Mouse (Mus musculus) hindbrain, embryonic 14.5 days (tissue): ENCODE measurements around the gene Gm10096. TPM values are rescaled to one million over a fixed set of nuclear protein-coding genes. Genes with fewer than 3 reads are reported as not detected.
"Not testable (repeated sequence)": the region's sequence is repeated elsewhere in the genome, so short reads cannot be mapped to it uniquely, and the experiment has no call there.

Experiments
- ATAC-seq: fragments of 200-750 bp; cut with Nextera tagmentation; 2 replicates; pipeline ENCODE4 v1.8.0; 2017; ENCODE audit warnings: moderate number of reproducible peaks, mild to moderate bottlenecking, moderate TSS enrichment, moderate library complexity; ENCODE audit not compliant: low FRiP score
- DNase-seq: peaks from one replicate; pipeline ENCODE4 v3.0.0-alpha.2; 2015; ENCODE audit warnings: low spot score
- H3K27ac ChIP-seq: fragments of 300-500 bp; sonication (generic); 2 replicates; pipeline ENCODE4 v1.5.1; 2014; ENCODE audit warnings: mild to moderate bottlenecking, moderate library complexity
- H3K27me3 ChIP-seq: fragments of 300-500 bp; sonication (generic); 2 replicates; pipeline ENCODE4 v1.6.1; 2014; ENCODE audit warnings: mild to moderate bottlenecking, low read length, mixed read lengths; ENCODE audit not compliant: control insufficient read depth, insufficient read depth
- H3K36me3 ChIP-seq: fragments of 300-500 bp; sonication (generic); replicated peaks from 2 replicates; pipeline ENCODE4 v1.6.1; 2014; ENCODE audit not compliant: control insufficient read depth, insufficient read depth
- H3K4me1 ChIP-seq: fragments of 300-500 bp; sonication (generic); replicated peaks from 2 replicates; pipeline ENCODE4 v1.6.1; 2014; ENCODE audit warnings: antibody characterized with exemption, low read length, mixed read lengths; ENCODE audit not compliant: control insufficient read depth, insufficient read depth
- H3K4me2 ChIP-seq: fragments of 300-500 bp; sonication (generic); replicated peaks from 2 replicates; pipeline ENCODE4 v1.6.1; 2014; ENCODE audit warnings: mild to moderate bottlenecking, moderate library complexity
- H3K4me3 ChIP-seq: fragments of 300-500 bp; sonication (generic); replicated peaks from 2 replicates; pipeline ENCODE4 v1.5.1; 2014; ENCODE audit warnings: mild to moderate bottlenecking, low read length
- H3K9ac ChIP-seq: fragments of 300-500 bp; sonication (generic); 2 replicates; pipeline ENCODE4 v1.6.1; 2014
- H3K9me3 ChIP-seq: fragments of 300-500 bp; sonication (generic); 2 replicates; pipeline ENCODE4 v1.6.1; 2016; ENCODE audit warnings: low read length; ENCODE audit not compliant: control insufficient read depth
- WGBS: fragments of 180-500 bp; shearing (Covaris S2); extraction: QIAGEN DNeasy Blood & Tissue Kit; methylation state at CpG from one replicate; pipeline ENCODE4 v1.1.7; 2014; 5-methylcytosine and 5-hydroxymethylcytosine counted together
- polyA plus RNA-seq: library from polyadenylated mRNA; unstranded; fragments of >200 nt; fragmentation: Nextera tagmentation; extraction: Ambion mirVana; gene quantifications from 2 replicates; pipeline ENCODE4 v1.2.1, GENCODE M21; 2014

Gene Gm10096
- not detected in 2 replicates for polyA plus RNA-seq

DNA sequence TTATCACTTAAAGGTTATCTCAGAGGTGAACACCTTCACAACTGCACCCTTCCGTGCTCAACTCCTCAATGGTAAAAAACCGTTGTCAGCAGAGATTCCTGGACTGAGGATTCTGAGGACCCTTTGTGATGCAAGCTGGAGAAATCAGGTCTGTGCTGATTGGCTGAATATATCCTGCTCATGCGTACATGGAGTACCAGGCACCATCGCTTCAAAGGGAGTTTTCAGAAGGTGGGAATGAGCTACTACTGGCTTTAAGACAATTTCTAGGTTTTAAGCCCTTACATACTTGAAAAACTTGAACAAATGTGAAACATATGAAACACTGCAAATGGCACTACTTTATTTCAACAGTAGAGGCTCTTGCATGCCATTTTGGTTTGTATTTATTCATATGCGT is at the start of gene Gm10096:
TSS of gene Gm10096 (minus strand) at position 101 of the 400 bp plus-strand sequence.
- H3K4me3 ChIP-seq, DNase-seq, H3K27me3 ChIP-seq, H3K9me3 ChIP-seq, H3K27ac ChIP-seq, ATAC-seq, H3K36me3 ChIP-seq, H3K4me1 ChIP-seq, H3K9ac ChIP-seq, H3K4me2 ChIP-seq: not testable (repeated sequence)
- no CpG with 5 or more reads among the region's 5 CpGs for WGBS
